In the genomic region with DNA sequence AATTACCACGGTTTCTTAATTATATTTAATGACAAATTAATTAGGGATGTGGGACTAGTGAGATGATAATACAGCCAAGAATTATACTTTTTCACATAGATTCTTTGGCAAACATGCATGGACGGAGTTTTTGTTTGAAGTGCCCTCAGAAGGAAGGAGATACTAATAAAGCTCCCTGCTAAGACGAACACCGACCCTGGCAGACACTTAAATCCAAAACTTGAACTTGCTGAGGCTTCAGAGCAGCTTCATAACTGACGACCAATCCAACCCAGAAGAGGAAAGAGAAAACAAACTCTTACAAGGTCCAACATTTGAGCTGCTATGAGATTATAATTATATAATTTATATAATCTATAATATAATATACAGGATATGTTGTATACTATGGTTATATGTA, we compare ENCODE assay signal across 23 mouse cellular contexts.
"Had no signal": no experiment of that assay in that cellular context is flagged by ENCODE, and none has a peak within 500 bp of the region (broad histone marks: within the 10 kb centered on the region; RNA-seq: fewer than 3 reads in every experiment).

No protein-coding gene starts in this region.

- H3K9ac ChIP-seq: heart, embryonic 12.5 days; hindbrain, embryonic 13.5 days; hindbrain, embryonic 15.5 days; kidney, embryonic 15.5 days; limb, embryonic 12.5 days; liver, embryonic 13.5 days; liver, embryonic 15.5 days had no signal

- H3K27me3 ChIP-seq: heart, embryonic 12.5 days; hindbrain, embryonic 13.5 days; hindbrain, embryonic 15.5 days; kidney, embryonic 15.5 days; limb, embryonic 12.5 days; liver, embryonic 13.5 days; liver, embryonic 15.5 days had no signal

- ATAC-seq: hindbrain, postnatal 0 days; intestine, embryonic 16.5 days had no signal

- H3K4me3 ChIP-seq: heart, embryonic 10.5 days; heart, embryonic 12.5 days; hindbrain, embryonic 13.5 days; hindbrain, embryonic 15.5 days; kidney, embryonic 15.5 days; left cerebral cortex, adult 2 months; limb, embryonic 10.5 days; limb, embryonic 12.5 days; liver, embryonic 13.5 days; liver, embryonic 15.5 days had no signal

- H3K27ac ChIP-seq: heart, embryonic 10.5 days; hindbrain, embryonic 13.5 days; hindbrain, embryonic 15.5 days; hindbrain, postnatal 0 days; kidney, embryonic 15.5 days; kidney, postnatal 0 days; left cerebral cortex, adult 2 months; limb, embryonic 10.5 days; limb, embryonic 12.5 days; liver, embryonic 13.5 days; liver, embryonic 15.5 days had no signal

- H3K9me3 ChIP-seq: heart, embryonic 10.5 days; heart, embryonic 12.5 days; hindbrain, embryonic 13.5 days; hindbrain, embryonic 15.5 days; kidney, embryonic 15.5 days; limb, embryonic 10.5 days; limb, embryonic 12.5 days; liver, embryonic 13.5 days; liver, embryonic 15.5 days had no signal

- H3K4me2 ChIP-seq: heart, embryonic 12.5 days; hindbrain, embryonic 13.5 days; hindbrain, embryonic 15.5 days; kidney, embryonic 15.5 days; limb, embryonic 12.5 days; liver, embryonic 11.5 days; liver, embryonic 13.5 days; liver, embryonic 15.5 days had no signal

- H3K36me3 ChIP-seq: heart, embryonic 10.5 days; heart, embryonic 12.5 days; hindbrain, embryonic 13.5 days; hindbrain, embryonic 15.5 days; kidney, embryonic 15.5 days; limb, embryonic 10.5 days; limb, embryonic 12.5 days; liver, embryonic 13.5 days; liver, embryonic 15.5 days had no signal

- DNase-seq: gastrocnemius, postnatal 14 days; gastrocnemius, postnatal 36 days; heart, adult 18-20 months; heart, postnatal 10 days; kidney, adult 18-20 months; kidney, adult 8-10 months; kidney, postnatal 14 days; kidney, postnatal 36 days; liver; liver, embryonic 13.5 days had no signal

- H3K4me1 ChIP-seq: heart, embryonic 10.5 days; heart, embryonic 12.5 days; hindbrain, embryonic 13.5 days; hindbrain, embryonic 15.5 days; kidney, embryonic 15.5 days; limb, embryonic 10.5 days; limb, embryonic 12.5 days; liver, embryonic 13.5 days; liver, embryonic 15.5 days had no signal
